Mouse (Mus musculus) CD4-positive, CD25-positive, alpha-beta regulatory T cell, adult 4 months (primary cell): ENCODE results near the gene Col1a2. TPM values are rescaled to one million over a fixed set of nuclear protein-coding genes. Genes with fewer than 3 reads are reported as not detected.

Experiments used
- ATAC-seq: one replicate; pipeline ENCODE4 v1.8.0; 2017
- polyA plus RNA-seq, 2 experiments: library from polyadenylated mRNA; unstranded; fragments of 100-300 nt; shearing (Covaris generic); gene quantifications; one replicate each; pipeline ENCODE4 v1.2.1; 2017

The Col1a2 gene
- polyA plus RNA-seq, 2 experiments from 2014 or later: 0.14 TPM; not detected in 1

- ATAC-seq: no peak
Measured at GRCm38 (mm10) chr6:4588722-4589121, 84.1 kb downstream of the Col1a2 start.

GRCm38 (mm10) chr6:4590089-4590488 is 85.5 kb downstream of the Col1a2 start:
- ATAC-seq: no peak

Other genes starting within 250 kb of the Col1a2 start
- gene Casd1, start 96.0 kb downstream of the Col1a2 start, polyA plus RNA-seq: 10 to 100 TPM; 10.1 to 12.2 TPM
- gene Sgce, start 242.4 kb downstream of the Col1a2 start, polyA plus RNA-seq: under 1 TPM in 1 of 2 experiments, not detected in 1; 0.15 TPM
- gene Peg10, start 242.5 kb downstream of the Col1a2 start, polyA plus RNA-seq: not detected